Mouse (Mus musculus): ENCODE results near the gene Smpdl3a.

Smpdl3a gene

DNA sequence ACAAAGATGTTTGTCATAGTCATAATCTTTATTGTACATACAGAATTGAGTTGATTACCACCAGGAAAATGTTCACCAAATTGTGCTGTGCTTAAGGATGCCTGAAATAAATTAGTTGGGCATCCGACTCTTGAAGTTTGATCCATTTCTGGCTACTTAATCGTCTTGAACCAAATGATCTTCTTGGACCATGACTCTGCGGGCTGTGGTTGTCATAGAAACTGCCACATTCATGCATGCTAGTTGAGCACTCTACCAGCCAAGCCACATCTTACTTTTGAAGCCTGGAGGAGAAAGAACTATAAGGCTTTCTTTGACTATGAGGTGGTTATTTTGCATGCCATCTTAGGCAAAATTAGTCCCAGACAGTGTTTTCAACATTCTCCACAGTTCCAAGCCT is 35.5 kb downstream of the Smpdl3a start:
- H3K27me3 ChIP-seq (ENCODE audit: insufficient read depth, low read length): no peaks in the 10 kb centered on the region
- no peak for TF ChIP-seq POU5F1 (IDR thresholded peaks at IDR 0.05; ENCODE audit: borderline replicate concordance, low read length)
- TF ChIP-seq NANOG (IDR thresholded peaks at IDR 0.05; ENCODE audit: borderline replicate concordance, low read length): no peak
- no peaks in the 10 kb centered on the region for H3K36me3 ChIP-seq (ENCODE audit: insufficient read depth, low read length)
- H3K9me3 ChIP-seq (ENCODE audit: low read length): no peaks in the 10 kb centered on the region
- no peaks in the 10 kb centered on the region for H3K4me1 ChIP-seq (replicated peaks; ENCODE audit: low read depth, low read length)
- no peak overlapping the region for H3K4me3 ChIP-seq (replicated peaks; ENCODE audit: low read length)

DNA sequence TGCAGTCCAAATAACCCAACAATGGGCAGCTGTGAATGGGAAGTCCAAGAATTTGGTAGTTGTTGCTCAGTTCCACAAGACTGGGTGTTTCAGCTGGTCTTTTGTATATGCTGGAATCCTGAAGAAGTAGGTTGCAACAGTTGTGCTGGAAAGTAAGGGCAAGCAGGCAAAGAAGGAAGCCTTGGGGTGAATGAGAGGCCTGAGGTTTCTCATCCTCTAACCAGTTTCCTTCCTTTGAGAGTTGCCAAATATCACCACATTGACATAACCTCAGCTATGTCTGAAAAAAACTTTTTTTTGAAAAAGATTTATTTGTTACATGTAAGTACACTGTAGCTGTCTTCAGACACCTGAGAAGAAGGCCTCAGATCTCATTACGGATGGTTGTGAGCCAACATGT is 41.0 kb downstream of the Smpdl3a start:
- no peaks in the 10 kb centered on the region for H3K27me3 ChIP-seq (ENCODE audit: insufficient read depth, low read length)
- H3K9me3 ChIP-seq (ENCODE audit: low read length): no peaks in the 10 kb centered on the region
- no peaks in the 10 kb centered on the region for H3K4me1 ChIP-seq (replicated peaks; ENCODE audit: low read depth, low read length)
- TF ChIP-seq NANOG (IDR thresholded peaks at IDR 0.05; ENCODE audit: borderline replicate concordance, low read length) (no peak), CTCF (conservative IDR thresholded peaks at IDR 0.05; ENCODE audit: low read length) (no peak), POU5F1 (IDR thresholded peaks at IDR 0.05; ENCODE audit: borderline replicate concordance, low read length) (no peak)
- H3K4me3 ChIP-seq (replicated peaks; ENCODE audit: low read length): no peak overlapping the region
- H3K36me3 ChIP-seq (ENCODE audit: insufficient read depth, low read length): no peaks in the 10 kb centered on the region

- Histone ChIP-seq H3K27me3 (ENCODE audit: insufficient read depth, low read length) (no peaks in the 10 kb centered on the region), H3K36me3 (ENCODE audit: insufficient read depth, low read length) (no peaks in the 10 kb centered on the region), H3K9me3 (ENCODE audit: low read length) (no peaks in the 10 kb centered on the region), H3K4me1 (replicated peaks; ENCODE audit: low read depth, low read length) (no peaks in the 10 kb centered on the region), H3K4me3 (replicated peaks; ENCODE audit: low read length) (no peak overlapping the region)
- TF ChIP-seq CTCF (conservative IDR thresholded peaks at IDR 0.05; ENCODE audit: low read length): no peak
- TF ChIP-seq NANOG (IDR thresholded peaks at IDR 0.05; ENCODE audit: borderline replicate concordance, low read length): no peak
- TF ChIP-seq POU5F1 (IDR thresholded peaks at IDR 0.05; ENCODE audit: borderline replicate concordance, low read length): no peak
These were observed 41.8 kb downstream of the Smpdl3a start for GRCm38 (mm10) chr10:57835982-57836381.

GRCm38 (mm10) chr10:57841638-57842509 is 47.7 kb downstream of the Smpdl3a start:
- H3K27me3 ChIP-seq (ENCODE audit: insufficient read depth, low read length): peaks cover 11% of the 10 kb centered on the region
- TF ChIP-seq POU5F1 (IDR thresholded peaks at IDR 0.05; ENCODE audit: borderline replicate concordance, low read length) (no peak), CTCF (conservative IDR thresholded peaks at IDR 0.05; ENCODE audit: low read length) (peak; percentile 88)
- H3K4me1 ChIP-seq (replicated peaks; ENCODE audit: low read depth, low read length): no peaks in the 10 kb centered on the region
- H3K4me3 ChIP-seq (replicated peaks; ENCODE audit: low read length): no peak overlapping the region
- no peaks in the 10 kb centered on the region for H3K36me3 ChIP-seq (ENCODE audit: insufficient read depth, low read length)
- H3K9me3 ChIP-seq (ENCODE audit: low read length): no peaks in the 10 kb centered on the region

- Histone ChIP-seq H3K27me3 (ENCODE audit: insufficient read depth, low read length) (peaks cover 3% of the 10 kb centered on the region; the same call in 1 of the 2 replicates), H3K36me3 (ENCODE audit: insufficient read depth, low read length) (no peaks in the 10 kb centered on the region), H3K4me3 (replicated peaks; ENCODE audit: low read length) (no peak overlapping the region), H3K4me1 (replicated peaks; ENCODE audit: low read depth, low read length) (no peaks in the 10 kb centered on the region), H3K9me3 (ENCODE audit: low read length) (peaks cover 29% of the 10 kb centered on the region)
- TF ChIP-seq POU5F1 (IDR thresholded peaks at IDR 0.05; ENCODE audit: borderline replicate concordance, low read length): no peak
- peak; percentile 78 for TF ChIP-seq CTCF (conservative IDR thresholded peaks at IDR 0.05; ENCODE audit: low read length)
- TF ChIP-seq NANOG (IDR thresholded peaks at IDR 0.05; ENCODE audit: borderline replicate concordance, low read length): no peak
These were observed 54.0 kb downstream of the Smpdl3a start for GRCm38 (mm10) chr10:57847916-57848682.
